Mouse (Mus musculus) natural killer cell, adult 2 months (primary cell): Measurements from ENCODE around the gene Gpd1.
"Not testable (repeated sequence)": the region's sequence is repeated elsewhere in the genome, so short reads cannot be mapped to it uniquely, and the experiment has no call there.

ENCODE experiments used
- DNase-seq, 2 experiments: peaks; one replicate each; pipeline ENCODE4 v3.0.0; 2022; ENCODE audit warnings: low spot score in 2 of 2

The Gpd1 gene

DNA sequence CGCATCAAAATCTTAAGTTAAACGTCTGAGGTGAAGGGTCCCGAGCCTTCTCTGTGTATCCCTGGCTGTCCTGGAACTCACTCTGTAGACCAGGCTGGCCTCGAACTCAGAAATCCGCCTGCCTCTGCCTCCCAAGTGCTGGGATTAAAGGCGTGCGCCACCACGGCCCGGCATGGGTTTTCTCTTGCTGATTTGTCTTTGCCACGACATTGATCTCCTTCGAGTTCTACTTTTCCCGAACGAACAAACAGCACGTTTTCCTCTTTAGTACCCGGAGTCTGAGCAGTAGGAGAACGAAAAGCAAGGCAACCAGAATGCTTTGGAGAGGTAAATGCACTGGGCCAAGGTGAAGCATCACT is 15.7 kb upstream of the Gpd1 start:
- DNase-seq: not testable (repeated sequence)

DNA sequence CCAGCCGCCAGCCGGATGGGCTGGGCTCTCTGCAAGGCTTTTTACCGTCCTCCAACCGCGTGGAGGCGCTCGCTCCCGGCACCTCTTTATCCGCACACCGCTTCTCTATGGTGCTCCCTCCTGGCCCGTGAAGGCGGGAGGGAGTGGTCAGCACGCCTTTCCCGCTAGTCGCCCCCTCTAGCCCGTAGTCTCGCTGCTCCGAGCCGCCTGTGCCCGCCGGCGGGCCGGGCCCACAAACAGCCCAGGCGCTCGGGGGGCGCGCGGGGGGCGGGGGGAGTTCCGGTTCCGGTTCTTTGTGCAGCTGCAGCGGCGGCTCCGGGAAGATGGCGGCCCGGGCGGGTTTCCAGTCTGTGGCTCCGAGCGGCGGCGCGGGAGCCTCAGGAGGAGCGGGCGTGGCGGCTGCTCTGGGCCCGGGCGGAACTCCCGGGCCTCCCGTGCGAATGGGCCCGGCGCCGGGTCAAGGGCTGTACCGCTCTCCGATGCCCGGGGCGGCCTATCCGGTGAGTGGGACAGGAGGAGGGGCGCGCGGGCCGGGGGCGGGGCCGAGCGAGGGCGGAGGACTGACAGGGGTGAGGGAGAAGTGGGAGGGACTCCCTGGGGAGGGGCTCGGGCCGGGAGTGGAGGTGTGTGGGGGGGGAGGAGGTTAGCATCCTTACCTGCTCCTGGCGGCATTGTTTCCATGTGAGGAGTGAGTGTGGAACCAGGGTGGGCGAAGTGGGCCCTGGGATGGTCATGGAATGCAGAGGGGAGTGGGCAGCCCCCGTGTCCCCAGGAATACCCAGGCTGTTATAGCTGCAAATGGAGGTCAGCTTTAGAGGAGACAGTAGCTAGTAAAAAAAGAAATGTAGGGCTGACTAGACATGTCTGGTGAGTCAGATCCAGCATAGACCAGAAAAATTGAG is 15.1 kb upstream of the Gpd1 start, which contains the start of gene Smarcd1:
TSS of gene Smarcd1 (plus strand) at position 131 of the 902 bp plus-strand sequence.
- peak; percentile 91 to 93 for DNase-seq

- DNase-seq: no peak
These were observed 14.2 kb upstream of the Gpd1 start for GRCm38 (mm10) chr15:99703104-99703503.

DNA sequence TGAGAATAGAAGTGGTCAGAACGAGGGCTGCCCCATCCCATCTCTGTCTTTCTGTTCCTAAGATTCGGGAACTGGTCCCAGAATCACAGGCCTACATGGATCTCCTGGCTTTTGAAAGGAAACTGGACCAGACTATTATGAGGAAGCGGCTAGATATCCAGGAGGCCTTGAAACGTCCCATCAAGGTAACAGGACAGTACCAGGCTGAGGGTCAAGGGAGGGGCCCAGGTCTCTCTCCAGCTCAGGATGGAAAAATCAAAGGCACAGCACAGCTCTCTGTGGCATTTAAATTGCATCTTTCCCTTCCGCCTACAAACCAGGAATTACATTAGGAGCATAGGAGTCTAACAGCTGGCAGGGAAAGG is 13.7 kb upstream of the Gpd1 start:
- no peak for DNase-seq

- DNase-seq: no peak
These were observed 13.2 kb upstream of the Gpd1 start for GRCm38 (mm10) chr15:99704041-99704681.

DNA sequence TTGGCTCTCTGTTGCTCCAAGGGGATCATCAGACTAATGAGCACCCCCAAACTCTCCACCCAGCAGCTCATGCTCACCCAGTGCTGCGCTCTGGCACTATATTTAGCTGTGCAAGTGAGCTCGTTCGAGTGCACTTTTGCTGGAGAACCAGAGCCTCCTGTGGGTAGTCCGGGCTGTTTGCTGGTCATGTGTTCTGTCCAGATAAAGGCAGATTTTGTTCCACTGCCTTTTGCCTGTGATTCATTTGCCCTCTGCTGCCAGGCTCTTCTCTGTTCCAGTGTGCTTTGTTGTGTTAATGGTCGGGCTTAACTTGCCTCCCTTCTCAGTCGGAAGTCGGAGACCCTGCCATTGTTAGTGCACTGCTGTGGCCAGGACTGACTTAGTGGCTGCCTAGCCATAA is 12.4 kb upstream of the Gpd1 start:
- no peak for DNase-seq

DNA sequence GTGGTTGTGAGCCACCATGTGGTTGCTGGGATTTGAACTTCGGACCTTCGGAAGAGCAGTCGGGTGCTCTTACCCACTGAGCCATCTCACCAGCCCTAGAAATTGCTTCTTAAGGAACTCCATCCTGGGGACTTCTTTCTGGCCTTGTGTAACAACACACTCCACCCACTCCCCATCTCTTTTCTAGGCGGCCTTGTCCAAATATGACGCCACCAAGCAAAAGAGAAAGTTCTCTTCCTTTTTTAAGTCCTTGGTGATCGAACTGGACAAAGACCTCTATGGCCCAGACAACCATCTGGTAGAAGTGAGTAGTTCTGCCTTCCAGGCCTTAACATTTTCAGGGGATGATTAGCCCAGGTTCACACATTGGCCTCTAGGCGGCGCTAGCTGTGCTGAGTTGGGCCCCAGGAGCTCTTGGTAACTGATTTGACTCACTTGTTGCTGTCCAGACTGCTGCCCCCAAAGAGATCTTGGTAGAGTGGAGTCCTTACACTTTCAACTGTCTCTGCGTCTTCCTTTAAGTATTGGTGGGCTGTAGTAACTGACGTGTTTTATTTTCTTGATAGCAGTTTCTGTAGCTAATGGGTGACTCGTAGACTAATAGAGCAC is 11.8 kb upstream of the Gpd1 start, which contains the start of gene Gm17349:
TSS of gene Gm17349 (minus strand) at position 51 of the 609 bp plus-strand sequence.
- DNase-seq: peak; percentile 58 to 67

DNA sequence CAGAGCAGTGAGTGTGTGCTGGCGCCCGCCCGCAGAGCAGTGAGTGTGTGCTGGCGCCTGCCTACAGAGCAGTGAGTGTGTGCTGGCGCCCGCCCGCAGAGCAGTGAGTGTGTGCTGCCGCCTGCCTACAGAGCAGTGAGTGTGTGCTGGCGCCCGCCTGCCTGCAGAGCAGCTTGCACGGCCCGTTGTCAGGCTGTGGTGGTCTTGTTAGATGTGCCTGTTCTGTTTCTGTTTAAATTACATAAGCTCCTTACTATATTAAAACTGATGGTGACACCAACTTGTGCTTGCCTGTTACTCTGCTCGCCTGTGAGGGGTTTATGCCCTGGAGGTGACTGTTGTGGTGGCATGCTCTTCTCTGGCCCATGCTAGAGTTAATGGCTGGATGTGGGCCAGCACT is 9.1 kb upstream of the Gpd1 start:
- no peak for DNase-seq

- DNase-seq: no peak
These were observed 6.8 kb upstream of the Gpd1 start for GRCm38 (mm10) chr15:99710221-99711190.

- no peak for DNase-seq
These were observed 5.8 kb upstream of the Gpd1 start for GRCm38 (mm10) chr15:99711491-99711890.

GRCm38 (mm10) chr15:99712666-99713559 is 4.4 kb upstream of the Gpd1 start:
- DNase-seq: no peak

- DNase-seq: no peak
These were observed 3.7 kb upstream of the Gpd1 start for GRCm38 (mm10) chr15:99713569-99713968.

- no peak for DNase-seq
These were observed 3.1 kb upstream of the Gpd1 start for GRCm38 (mm10) chr15:99714206-99714605.

- peak; percentile 46 to 58 for DNase-seq
These were observed 2.5 kb upstream of the Gpd1 start for GRCm38 (mm10) chr15:99714858-99715257.

DNA sequence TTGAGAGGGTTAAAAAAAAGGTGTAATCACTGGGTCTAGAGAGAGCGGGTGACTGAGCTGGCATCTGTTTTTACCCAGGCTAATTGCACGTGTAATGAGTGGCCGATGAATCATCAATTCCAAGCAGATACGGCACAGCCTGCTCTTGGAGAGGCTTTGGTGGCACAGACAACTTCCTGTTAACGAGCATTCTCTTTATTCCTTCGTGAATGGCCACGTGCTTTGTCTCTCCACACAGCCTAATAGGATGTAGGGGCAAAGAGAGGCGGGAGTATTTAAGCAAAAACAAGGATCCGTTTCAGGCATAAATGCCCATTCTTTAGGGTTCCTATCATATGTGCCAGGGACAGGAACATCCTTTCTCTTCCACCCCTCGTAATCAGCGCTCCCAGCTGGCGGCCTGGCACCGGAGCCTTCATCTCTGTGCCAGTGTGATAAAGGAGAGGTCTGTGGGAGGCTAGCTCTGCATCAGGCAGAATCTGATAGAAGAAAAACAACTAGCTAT is 1.9 kb upstream of the Gpd1 start:
- no peak for DNase-seq

- DNase-seq: no peak
These were observed 1.2 kb upstream of the Gpd1 start for GRCm38 (mm10) chr15:99715982-99716746.

GRCm38 (mm10) chr15:99716814-99717213 is 501 bp upstream of the Gpd1 start:
- no peak for DNase-seq

- DNase-seq: no peak
These were observed 1.2 kb downstream of the Gpd1 start for GRCm38 (mm10) chr15:99718461-99719021.

DNA sequence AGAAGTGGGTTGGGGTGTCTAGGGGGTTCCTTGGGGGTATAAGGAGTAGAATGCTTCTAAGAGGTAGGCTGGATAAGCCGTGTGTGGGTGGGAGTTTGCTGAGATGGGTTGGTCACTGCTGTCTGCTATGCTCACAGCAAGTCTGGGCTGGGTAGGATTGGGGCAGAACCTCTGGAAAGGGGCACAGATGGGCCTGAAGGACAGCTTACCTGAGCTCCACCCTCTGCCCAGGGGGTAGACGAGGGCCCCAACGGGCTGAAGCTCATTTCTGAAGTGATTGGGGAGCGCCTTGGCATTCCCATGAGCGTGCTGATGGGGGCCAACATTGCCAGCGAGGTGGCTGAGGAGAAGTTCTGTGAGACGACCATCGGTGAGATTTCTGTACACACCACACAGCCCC is 2.5 kb downstream of the Gpd1 start:
- DNase-seq: no peak
